Mouse (Mus musculus): ENCODE data around the gene Desi1. TPM values are rescaled to one million over a fixed set of nuclear protein-coding genes. Genes with fewer than 3 reads are reported as not detected.

Desi1 gene
- polyA plus RNA-seq, 1 experiment from 2014 or later: 26.9 TPM

GRCm38 (mm10) chr15:82016101-82016808 lies 17.4 kb downstream of the Desi1 start:
- 0 out of 2 replicates have a peak overlapping the region, but pooled peaks have one; percentile 28 for H3K27ac ChIP-seq (replicated peaks; ENCODE audit: low read depth, low read length)
- H3K4me1 ChIP-seq (ENCODE audit: control insufficient read depth, insufficient read depth, low read length): no peaks in the 10 kb centered on the region; the same call in 1 of the 2 replicates
- peak; percentile 99 for DNase-seq (ENCODE audit: low spot score)
- H3K27me3 ChIP-seq (ENCODE audit: control insufficient read depth, insufficient read depth, low read length): no peaks in the 10 kb centered on the region
- H3K9me3 ChIP-seq (replicated peaks; ENCODE audit: control insufficient read depth, low read length): no peaks in the 10 kb centered on the region
- no peaks in the 10 kb centered on the region; the same call in 1 of the 2 replicates for H3K36me3 ChIP-seq (replicated peaks; ENCODE audit: control insufficient read depth, insufficient read depth, low read depth, low read length)
- ATAC-seq (replicated peaks; ENCODE audit: insufficient number of reproducible peaks, low FRiP score, low TSS enrichment, low read depth): peak; percentile 97
- WGBS: under 1% methylated on average over 53 of the region's 53 CpGs
- H3K9ac ChIP-seq (replicated peaks; ENCODE audit: low read length): peak overlapping the region; percentile 86
- peak overlapping the region; percentile 72 for H3K4me2 ChIP-seq (ENCODE audit: low read depth, low read length)
- peak overlapping the region; percentile 90 for H3K4me3 ChIP-seq (ENCODE audit: low read depth, low read length)

- peak; percentile 38 for DNase-seq (ENCODE audit: low spot score)
- H3K36me3 ChIP-seq (replicated peaks; ENCODE audit: control insufficient read depth, insufficient read depth, low read depth, low read length): no peaks in the 10 kb centered on the region; the same call in 1 of the 2 replicates
- no peaks in the 10 kb centered on the region; the same call in 1 of the 2 replicates for H3K4me1 ChIP-seq (ENCODE audit: control insufficient read depth, insufficient read depth, low read length)
- H3K4me3 ChIP-seq (ENCODE audit: low read depth, low read length): peak overlapping the region; percentile 90
- ATAC-seq (replicated peaks; ENCODE audit: insufficient number of reproducible peaks, low FRiP score, low TSS enrichment, low read depth): peak; percentile 66
- peak overlapping the region; percentile 86 for H3K9ac ChIP-seq (replicated peaks; ENCODE audit: low read length)
- no peaks in the 10 kb centered on the region for H3K9me3 ChIP-seq (replicated peaks; ENCODE audit: control insufficient read depth, low read length)
- H3K4me2 ChIP-seq (ENCODE audit: low read depth, low read length): peak overlapping the region; percentile 72
- WGBS: 0% methylated on average over 38 of the region's 39 CpGs
- H3K27me3 ChIP-seq (ENCODE audit: control insufficient read depth, insufficient read depth, low read length): no peaks in the 10 kb centered on the region
- 0 out of 2 replicates have a peak overlapping the region, but pooled peaks have one; percentile 28 for H3K27ac ChIP-seq (replicated peaks; ENCODE audit: low read depth, low read length)
These were observed 18.1 kb downstream of the Desi1 start for GRCm38 (mm10) chr15:82015392-82016100.

GRCm38 (mm10) chr15:82014745-82015391 lies 18.8 kb downstream of the Desi1 start:
- H3K27ac ChIP-seq (replicated peaks; ENCODE audit: low read depth, low read length): no peak overlapping the region
- no peaks in the 10 kb centered on the region for H3K9me3 ChIP-seq (replicated peaks; ENCODE audit: control insufficient read depth, low read length)
- H3K4me3 ChIP-seq (ENCODE audit: low read depth, low read length): peak overlapping the region; percentile 90
- WGBS: 14% methylated on average over 9 of the region's 9 CpGs
- H3K9ac ChIP-seq (replicated peaks; ENCODE audit: low read length): peak overlapping the region; percentile 86
- DNase-seq (ENCODE audit: low spot score) (no peak), ATAC-seq (replicated peaks; ENCODE audit: insufficient number of reproducible peaks, low FRiP score, low TSS enrichment, low read depth) (no peak)
- no peaks in the 10 kb centered on the region; the same call in 1 of the 2 replicates for H3K36me3 ChIP-seq (replicated peaks; ENCODE audit: control insufficient read depth, insufficient read depth, low read depth, low read length)
- H3K27me3 ChIP-seq (ENCODE audit: control insufficient read depth, insufficient read depth, low read length): no peaks in the 10 kb centered on the region
- no peaks in the 10 kb centered on the region; the same call in 1 of the 2 replicates for H3K4me1 ChIP-seq (ENCODE audit: control insufficient read depth, insufficient read depth, low read length)
- peak overlapping the region; percentile 72 for H3K4me2 ChIP-seq (ENCODE audit: low read depth, low read length)

GRCm38 (mm10) chr15:82011947-82012346 lies 21.7 kb downstream of the Desi1 start:
- no peak overlapping the region for H3K4me2 ChIP-seq (ENCODE audit: low read depth, low read length)
- H3K4me1 ChIP-seq (ENCODE audit: control insufficient read depth, insufficient read depth, low read length): no peaks in the 10 kb centered on the region; the same call in 1 of the 2 replicates
- ATAC-seq (replicated peaks; ENCODE audit: insufficient number of reproducible peaks, low FRiP score, low TSS enrichment, low read depth) (no peak), DNase-seq (ENCODE audit: low spot score) (no peak)
- no peaks in the 10 kb centered on the region for H3K9me3 ChIP-seq (replicated peaks; ENCODE audit: control insufficient read depth, low read length)
- WGBS: 86% methylated on average over 6 of the region's 6 CpGs
- H3K4me3 ChIP-seq (ENCODE audit: low read depth, low read length): no peak overlapping the region
- H3K9ac ChIP-seq (replicated peaks; ENCODE audit: low read length): no peak overlapping the region
- H3K27me3 ChIP-seq (ENCODE audit: control insufficient read depth, insufficient read depth, low read length): no peaks in the 10 kb centered on the region
- no peak overlapping the region for H3K27ac ChIP-seq (replicated peaks; ENCODE audit: low read depth, low read length)
- no peaks in the 10 kb centered on the region for H3K36me3 ChIP-seq (replicated peaks; ENCODE audit: control insufficient read depth, insufficient read depth, low read depth, low read length)

- Histone ChIP-seq H3K4me2 (ENCODE audit: low read depth, low read length) (no peak overlapping the region), H3K9ac (replicated peaks; ENCODE audit: low read length) (no peak overlapping the region), H3K36me3 (replicated peaks; ENCODE audit: control insufficient read depth, insufficient read depth, low read depth, low read length) (no peaks in the 10 kb centered on the region), H3K27ac (replicated peaks; ENCODE audit: low read depth, low read length) (no peak overlapping the region), H3K4me3 (ENCODE audit: low read depth, low read length) (no peak overlapping the region), H3K27me3 (ENCODE audit: control insufficient read depth, insufficient read depth, low read length) (no peaks in the 10 kb centered on the region), H3K4me1 (ENCODE audit: control insufficient read depth, insufficient read depth, low read length) (no peaks in the 10 kb centered on the region), H3K9me3 (replicated peaks; ENCODE audit: control insufficient read depth, low read length) (no peaks in the 10 kb centered on the region)
- WGBS: 91% methylated on average over 8 of the region's 8 CpGs
- DNase-seq (ENCODE audit: low spot score) (no peak), ATAC-seq (replicated peaks; ENCODE audit: insufficient number of reproducible peaks, low FRiP score, low TSS enrichment, low read depth) (no peak)
These were observed 29.4 kb downstream of the Desi1 start for GRCm38 (mm10) chr15:82004257-82004656.

- no peaks in the 10 kb centered on the region for H3K9me3 ChIP-seq (replicated peaks; ENCODE audit: control insufficient read depth, low read length)
- no peak overlapping the region for H3K27ac ChIP-seq (replicated peaks; ENCODE audit: low read depth, low read length)
- H3K27me3 ChIP-seq (ENCODE audit: control insufficient read depth, insufficient read depth, low read length): no peaks in the 10 kb centered on the region
- no peaks in the 10 kb centered on the region; the same call in 1 of the 2 replicates for H3K4me1 ChIP-seq (ENCODE audit: control insufficient read depth, insufficient read depth, low read length)
- WGBS: 84% methylated on average over 6 of the region's 6 CpGs
- H3K36me3 ChIP-seq (replicated peaks; ENCODE audit: control insufficient read depth, insufficient read depth, low read depth, low read length): no peaks in the 10 kb centered on the region; the same call in 1 of the 2 replicates
- H3K9ac ChIP-seq (replicated peaks; ENCODE audit: low read length): no peak overlapping the region
- DNase-seq (ENCODE audit: low spot score): no peak
- no peak overlapping the region for H3K4me3 ChIP-seq (ENCODE audit: low read depth, low read length)
- no peak overlapping the region for H3K4me2 ChIP-seq (ENCODE audit: low read depth, low read length)
- ATAC-seq (replicated peaks; ENCODE audit: insufficient number of reproducible peaks, low FRiP score, low TSS enrichment, low read depth): no peak
These were observed 39.7 kb downstream of the Desi1 start for GRCm38 (mm10) chr15:81993992-81994391.

- no peak for ATAC-seq (replicated peaks; ENCODE audit: insufficient number of reproducible peaks, low FRiP score, low TSS enrichment, low read depth)
- H3K27me3 ChIP-seq (ENCODE audit: control insufficient read depth, insufficient read depth, low read length): no peaks in the 10 kb centered on the region
- WGBS: 53% methylated on average over 7 of the region's 7 CpGs
These were observed 43.1 kb downstream of the Desi1 start for GRCm38 (mm10) chr15:81990549-81990948.

More at GRCm38 (mm10) chr15:81990549-81990948, 43.1 kb downstream of the Desi1 start:
- no peak overlapping the region for H3K4me2 ChIP-seq (ENCODE audit: low read depth, low read length)
- H3K36me3 ChIP-seq (replicated peaks; ENCODE audit: control insufficient read depth, insufficient read depth, low read depth, low read length): no peaks in the 10 kb centered on the region
- DNase-seq (ENCODE audit: low spot score): no peak
- no peak overlapping the region for H3K9ac ChIP-seq (replicated peaks; ENCODE audit: low read length)
- H3K4me3 ChIP-seq (ENCODE audit: low read depth, low read length): no peak overlapping the region
- no peaks in the 10 kb centered on the region; the same call in 1 of the 2 replicates for H3K4me1 ChIP-seq (ENCODE audit: control insufficient read depth, insufficient read depth, low read length)
- no peaks in the 10 kb centered on the region for H3K9me3 ChIP-seq (replicated peaks; ENCODE audit: control insufficient read depth, low read length)
- H3K27ac ChIP-seq (replicated peaks; ENCODE audit: low read depth, low read length): no peak overlapping the region

Measured in embryonic facial prominence, embryonic 11.5 days (tissue).